Mouse (Mus musculus) liver, embryonic 16.5 days (tissue): ENCODE data around the gene Sbk2. TPM values are rescaled to one million over a fixed set of nuclear protein-coding genes. Genes with fewer than 3 reads are reported as not detected.
"Not testable (repeated sequence)": the region's sequence is repeated elsewhere in the genome, so short reads cannot be mapped to it uniquely, and the experiment has no call there.

Experiments used
- ATAC-seq: fragments of 200-750 bp; cut with Nextera tagmentation; 2 replicates; pipeline ENCODE4 v1.8.0; 2017; ENCODE audit warnings: low read depth, mild to moderate bottlenecking, moderate number of reproducible peaks, moderate library complexity
- H3K27ac ChIP-seq: fragments of 300-500 bp; sonication (generic); 2 replicates; pipeline ENCODE4 v1.5.1; 2014; ENCODE audit warnings: mild to moderate bottlenecking, low read length
- H3K27me3 ChIP-seq: fragments of 300-500 bp; sonication (generic); 2 replicates; pipeline ENCODE4 v1.6.1; 2014; ENCODE audit warnings: low read depth, low read length, mixed read lengths; ENCODE audit not compliant: control insufficient read depth, insufficient read depth
- H3K36me3 ChIP-seq: fragments of 300-500 bp; sonication (generic); 2 replicates; pipeline ENCODE4 v1.6.1; 2014; ENCODE audit warnings: mild to moderate bottlenecking; ENCODE audit not compliant: control insufficient read depth, insufficient read depth
- H3K4me1 ChIP-seq: fragments of 300-500 bp; sonication (generic); 2 replicates; pipeline ENCODE4 v1.6.1; 2014; ENCODE audit warnings: low read depth, low read length, mixed read lengths; ENCODE audit not compliant: control insufficient read depth
- H3K4me2 ChIP-seq: fragments of 300-500 bp; sonication (generic); 2 replicates; pipeline ENCODE4 v1.6.1; 2014; ENCODE audit warnings: low read depth, low read length, mixed read lengths
- H3K4me3 ChIP-seq: fragments of 300-500 bp; sonication (generic); 2 replicates; pipeline ENCODE4 v1.5.1; 2014; ENCODE audit warnings: low read depth, mild to moderate bottlenecking, low read length
- H3K9ac ChIP-seq: fragments of 300-500 bp; sonication (generic); 2 replicates; pipeline ENCODE4 v1.6.1; 2014; ENCODE audit warnings: low read depth, low read length
- H3K9me3 ChIP-seq: fragments of 300-500 bp; sonication (generic); replicated peaks from 2 replicates; pipeline ENCODE4 v1.6.1; 2016; ENCODE audit warnings: low read length; ENCODE audit not compliant: control insufficient read depth
- WGBS: fragments of 180-500 bp; shearing (Covaris S2); extraction: QIAGEN DNeasy Blood & Tissue Kit; methylation state at CpG from one replicate; pipeline ENCODE4 v1.1.7; 2014; ENCODE audit not compliant: insufficient replicate concordance; 5-methylcytosine and 5-hydroxymethylcytosine counted together
- polyA plus RNA-seq: library from polyadenylated mRNA; unstranded; fragments of >200 nt; fragmentation: Nextera tagmentation; extraction: Ambion mirVana; gene quantifications from 2 replicates; pipeline ENCODE4 v1.2.1, GENCODE M21; 2015

Sbk2 gene
- polyA plus RNA-seq = not detected in 2 replicates

GRCm38 (mm10) chr7:4964272-4964671 is at the start of gene Sbk2:
Gene Sbk2 (minus strand): TSS chr7:4964406.
- no peaks in the 10 kb centered on the region for H3K36me3 ChIP-seq

DNA sequence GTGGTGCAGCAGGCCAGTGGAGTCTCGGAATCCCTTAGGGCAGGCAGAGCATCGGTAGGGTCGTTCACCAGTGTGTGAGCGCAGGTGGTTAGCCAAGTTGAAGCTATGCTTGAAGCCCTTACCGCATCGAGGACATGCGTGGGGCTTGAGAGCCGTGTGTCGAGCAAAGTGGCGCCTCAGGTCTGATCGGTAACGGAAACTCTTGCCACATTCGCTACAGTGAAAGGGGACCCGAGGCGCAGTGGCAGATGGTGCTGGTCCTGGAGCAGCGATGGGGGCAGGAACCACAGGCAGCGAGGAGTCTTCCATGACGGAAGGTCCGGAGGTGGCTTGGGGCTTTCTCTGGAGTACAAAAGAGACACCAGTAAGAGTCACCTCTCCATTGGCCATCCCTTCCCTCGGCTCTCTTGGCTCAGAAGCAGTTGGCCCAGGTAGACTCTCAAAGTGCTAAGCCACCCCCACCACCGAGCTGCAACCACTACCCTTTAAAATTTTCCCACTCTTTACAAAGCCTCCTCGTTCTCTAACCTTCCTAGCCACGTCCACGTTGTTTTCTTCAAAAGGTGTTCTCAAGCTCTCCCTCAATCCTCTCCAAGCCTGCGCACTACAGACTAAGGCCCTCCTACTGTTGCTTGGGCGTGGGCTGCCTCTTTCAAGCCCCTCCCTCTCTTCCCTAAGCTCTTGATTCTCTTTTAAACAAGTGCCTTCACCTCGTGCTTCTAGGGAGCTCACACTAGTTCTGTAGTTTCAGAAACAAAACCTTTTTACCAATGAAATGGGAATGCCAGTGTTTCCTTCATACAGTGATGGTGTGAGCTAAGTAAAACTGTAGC is 48.7 kb upstream of the Sbk2 start:
- peaks cover 58% of the 10 kb centered on the region for H3K36me3 ChIP-seq
- peak overlapping the region; percentile 14; the same call in 1 of the 2 replicates for H3K4me3 ChIP-seq
- peak overlapping the region; percentile 55; the same call in 1 of the 2 replicates for H3K27ac ChIP-seq

More at GRCm38 (mm10) chr7:4964272-4964671, at the start of gene Sbk2:
- H3K27me3 ChIP-seq = no peaks in the 10 kb centered on the region
- no peak within 1 kb of the TSS for H3K4me3 ChIP-seq
- peak; percentile 80 for ATAC-seq
- H3K9me3 ChIP-seq = no peaks in the 10 kb centered on the region
- no peaks in the 10 kb centered on the region for H3K4me1 ChIP-seq
- 4% methylated on average over 10 of the region's 10 CpGs for WGBS
- H3K9ac ChIP-seq = no peak within 1 kb of the TSS
- H3K4me2 ChIP-seq = no peak within 1 kb of the TSS; the same call in 1 of the 2 replicates
- H3K27ac ChIP-seq = no peak within 1 kb of the TSS

DNA sequence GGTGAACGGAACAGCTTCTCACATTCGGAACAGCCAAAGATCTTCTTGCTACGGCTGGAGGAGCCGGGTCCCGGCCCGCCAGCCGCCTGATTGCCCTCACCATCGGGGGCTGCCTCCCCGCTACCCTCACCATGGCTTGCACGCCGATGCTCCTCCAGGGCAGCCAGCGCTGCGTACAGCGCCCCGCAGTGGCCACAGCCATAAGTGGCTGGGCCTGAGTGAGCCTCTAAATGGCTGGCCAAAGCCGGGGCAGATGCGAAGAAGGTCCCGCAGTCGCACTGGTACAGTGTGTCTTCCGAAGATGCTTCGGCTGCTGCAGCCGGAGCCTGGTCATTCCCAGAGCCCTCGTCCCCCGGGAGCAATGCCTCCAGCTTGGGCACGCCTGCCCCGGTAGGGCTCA is 44.0 kb upstream of the Sbk2 start:
- Histone ChIP-seq H3K4me1 (peaks cover 3% of the 10 kb centered on the region), H3K4me3 (no peak overlapping the region), H3K36me3 (peaks cover 56% of the 10 kb centered on the region), H3K27me3 (no peaks in the 10 kb centered on the region), H3K4me2 (no peak overlapping the region), H3K9me3 (no peaks in the 10 kb centered on the region), H3K9ac (no peak overlapping the region), H3K27ac (no peak overlapping the region)
- 90% methylated on average over 26 of the region's 26 CpGs for WGBS
- no peak for ATAC-seq

More for the DNA sequence above, 48.7 kb upstream of the Sbk2 start:
- Histone ChIP-seq H3K9ac (no peak overlapping the region), H3K27me3 (no peaks in the 10 kb centered on the region), H3K4me2 (peak overlapping the region; percentile 31; the same call in 1 of the 2 replicates), H3K4me1 (peaks cover 17% of the 10 kb centered on the region), H3K9me3 (no peaks in the 10 kb centered on the region)
- 80% methylated on average over 27 of the region's 27 CpGs for WGBS
- no peak for ATAC-seq

GRCm38 (mm10) chr7:5002876-5003275 is 38.7 kb upstream of the Sbk2 start:
- WGBS = 57% methylated on average over 8 of the region's 8 CpGs
- H3K36me3 ChIP-seq = peaks cover 10% of the 10 kb centered on the region
- H3K4me3 ChIP-seq, H3K9me3 ChIP-seq, ATAC-seq, H3K9ac ChIP-seq, H3K27me3 ChIP-seq, H3K27ac ChIP-seq, H3K4me2 ChIP-seq, H3K4me1 ChIP-seq: not testable (repeated sequence)

DNA sequence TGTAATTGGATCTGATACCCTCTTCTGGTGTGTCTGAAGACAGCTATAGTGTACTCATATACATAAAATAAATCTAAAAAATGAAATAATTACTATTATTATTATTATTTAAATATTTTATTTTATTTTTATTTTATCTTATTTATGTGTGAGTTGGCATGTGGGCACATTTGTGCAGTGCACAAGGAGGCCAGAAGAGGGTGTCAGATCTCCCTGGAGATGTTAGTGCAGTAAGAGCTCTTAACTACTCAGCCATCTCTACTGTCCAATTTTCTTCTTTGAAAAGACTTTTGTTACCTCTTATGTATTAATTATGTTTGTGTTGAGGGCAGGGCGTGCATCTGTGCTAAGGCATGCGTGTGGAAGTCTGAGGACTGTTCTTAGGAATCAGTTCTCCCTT is 35.7 kb upstream of the Sbk2 start:
- Histone ChIP-seq H3K36me3 (no peaks in the 10 kb centered on the region), H3K4me3 (no peak overlapping the region), H3K4me2 (no peak overlapping the region), H3K4me1 (no peaks in the 10 kb centered on the region; the same call in 1 of the 2 replicates), H3K27ac (no peak overlapping the region), H3K9me3 (no peaks in the 10 kb centered on the region; the same call in 1 of the 2 replicates), H3K27me3 (peaks cover 5% of the 10 kb centered on the region), H3K9ac (no peak overlapping the region)
- WGBS = 29% methylated on average over 2 of the region's 2 CpGs
- ATAC-seq = no peak

- H3K4me2 ChIP-seq = no peak overlapping the region
- no peak overlapping the region for H3K27ac ChIP-seq
- H3K4me3 ChIP-seq = no peak overlapping the region
- H3K9me3 ChIP-seq = no peaks in the 10 kb centered on the region
- 0 out of 2 replicates have a peak, but pooled peaks cover 3% of the 10 kb centered on the region for H3K36me3 ChIP-seq
- ATAC-seq = no peak
- peaks cover 20% of the 10 kb centered on the region for H3K27me3 ChIP-seq
- 64% methylated on average over 6 of the region's 8 CpGs for WGBS
- H3K9ac ChIP-seq = no peak overlapping the region
- H3K4me1 ChIP-seq = no peaks in the 10 kb centered on the region; the same call in 1 of the 2 replicates
Observed at GRCm38 (mm10) chr7:4996934-4997333, 32.7 kb upstream of the Sbk2 start.

DNA sequence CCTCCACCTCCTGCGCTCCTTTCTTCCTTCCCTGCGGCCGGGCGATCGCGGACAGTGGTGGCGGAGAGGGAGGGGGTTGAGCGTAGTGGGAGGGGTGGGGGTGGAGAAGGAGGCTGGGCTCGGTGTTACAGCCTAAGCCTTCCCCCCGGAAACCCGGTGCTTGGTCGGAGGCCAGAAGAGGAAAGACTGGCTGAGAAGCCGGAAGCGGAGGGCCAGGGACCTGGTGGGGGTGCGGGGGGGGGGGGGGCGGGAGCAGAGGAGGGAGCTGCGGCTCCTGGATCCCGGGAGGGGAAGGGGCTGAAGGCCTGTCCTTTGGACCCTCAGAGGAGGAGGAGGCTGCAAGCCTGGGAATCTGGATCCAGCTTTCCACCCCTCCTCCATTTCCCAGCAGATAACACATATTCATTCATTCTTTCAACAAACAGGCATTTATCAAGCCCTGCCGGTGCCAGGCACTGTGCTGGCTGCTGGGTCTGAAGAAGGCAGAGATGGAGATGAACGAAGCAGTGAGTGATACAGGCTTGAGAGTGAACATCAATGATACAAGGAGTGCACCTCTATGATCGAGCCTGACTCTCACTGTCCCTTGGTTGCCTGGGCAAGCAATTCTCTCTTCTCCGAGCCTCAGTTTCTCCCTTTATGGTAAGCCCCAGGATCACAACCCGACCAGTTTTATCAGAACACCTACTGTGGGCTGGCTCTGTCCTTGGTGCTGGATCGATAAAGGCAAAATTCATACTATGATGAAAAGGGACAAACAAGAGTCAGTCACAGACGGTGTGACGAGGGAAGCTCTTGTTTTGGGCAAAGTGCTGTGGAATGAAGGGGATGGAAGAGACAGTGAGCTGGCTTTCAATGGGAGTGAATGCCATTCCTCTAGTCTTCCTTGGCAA is 32.0 kb upstream of the Sbk2 start, which contains the start of gene Zfp579:
Gene Zfp579 (minus strand): TSS at position 156 of the 893 bp plus-strand sequence.
- H3K9me3 ChIP-seq = no peaks in the 10 kb centered on the region
- peak; percentile 73 for ATAC-seq
- peak within 1 kb of the TSS; percentile 56 for H3K4me2 ChIP-seq
- no peak within 1 kb of the TSS; the same call in 1 of the 2 replicates for H3K27ac ChIP-seq
- peaks cover 20% of the 10 kb centered on the region for H3K27me3 ChIP-seq
- 12% methylated on average over 12 of the region's 26 CpGs for WGBS
- H3K9ac ChIP-seq = peak within 1 kb of the TSS; percentile 58
- H3K4me3 ChIP-seq = peak within 1 kb of the TSS; percentile 63
- H3K4me1 ChIP-seq = no peaks in the 10 kb centered on the region; the same call in 1 of the 2 replicates
- H3K36me3 ChIP-seq = 0 out of 2 replicates have a peak, but pooled peaks cover 3% of the 10 kb centered on the region

DNA sequence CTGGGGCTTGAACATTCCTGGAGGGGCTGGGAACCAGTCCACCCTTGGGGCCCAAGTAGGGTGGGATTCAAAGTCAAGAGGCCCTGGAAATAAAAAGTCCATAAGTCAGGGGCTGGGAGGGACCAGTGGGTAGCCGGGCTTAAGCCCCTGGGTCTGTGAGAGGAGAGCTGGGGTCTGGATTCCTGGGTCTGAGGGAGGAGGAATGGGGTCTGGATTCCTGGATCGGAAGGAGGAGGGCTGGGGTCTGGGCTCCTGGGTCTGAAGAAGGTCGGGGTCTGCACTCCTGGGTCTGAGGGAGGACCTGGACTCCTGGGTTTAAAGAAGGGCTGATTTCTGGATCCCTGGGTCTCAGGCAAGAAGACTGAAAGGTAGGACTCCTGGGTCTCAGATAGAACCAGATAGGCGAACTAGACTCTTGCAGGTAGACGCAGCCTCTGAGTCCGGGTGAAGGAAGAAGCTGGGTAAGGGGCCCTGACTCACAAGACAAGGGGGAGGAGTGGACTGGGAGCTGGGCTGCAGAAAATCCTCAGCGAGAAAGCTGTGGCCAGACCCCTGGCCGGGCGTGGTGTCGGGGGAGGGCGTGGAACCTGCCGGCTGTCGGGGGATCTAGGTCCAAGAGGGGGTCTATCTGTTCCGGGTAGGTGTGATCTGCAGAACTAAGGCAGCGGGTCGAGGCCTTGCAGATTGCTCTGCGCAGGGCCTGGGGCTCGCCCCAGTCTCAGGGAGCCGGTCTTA is 31.2 kb upstream of the Sbk2 start:
- H3K36me3 ChIP-seq = 0 out of 2 replicates have a peak, but pooled peaks cover 3% of the 10 kb centered on the region
- H3K9me3 ChIP-seq = no peaks in the 10 kb centered on the region
- ATAC-seq = 0 out of 2 replicates have a peak, but pooled peaks have one; percentile 13
- peak overlapping the region; percentile 63 for H3K4me3 ChIP-seq
- H3K9ac ChIP-seq = peak overlapping the region; percentile 58
- WGBS = 8% methylated on average over 17 of the region's 19 CpGs
- H3K4me2 ChIP-seq = peak overlapping the region; percentile 56
- H3K4me1 ChIP-seq = no peaks in the 10 kb centered on the region; the same call in 1 of the 2 replicates
- no peak overlapping the region for H3K27ac ChIP-seq
- peaks cover 20% of the 10 kb centered on the region for H3K27me3 ChIP-seq
